Comparison of ENCODE assay signal across 17 mouse cellular contexts in genomic region chr4:107211465-107211864, GRCm38 (mm10). TPM values are rescaled to one million over a fixed set of nuclear protein-coding genes. Genes with fewer than 3 reads are reported as not detected.
A peak's percentile ranks its signal among the peaks of the same experiment; 100 is the strongest.
DNase-seq lines count a peak whose midpoint lies in the region; ATAC-seq and TF ChIP-seq lines count a peak whose summit lies in the region.
"Had no signal": no experiment of that assay in that cellular context is flagged by ENCODE, and none has a peak within 500 bp of the region (broad histone marks: within the 10 kb centered on the region; RNA-seq: fewer than 3 reads in every experiment).

No protein-coding gene starts in this region.

- no peaks in the 10 kb centered on the region for H3K4me1 ChIP-seq in lung, embryonic 14.5 days (ENCODE audit: insufficient read depth)
- no peaks in the 10 kb centered on the region for H3K4me1 ChIP-seq in hindbrain, postnatal 0 days (ENCODE audit: insufficient read depth, low read length)

- TF ChIP-seq CTCF in lung, embryonic 14.5 days (IDR thresholded peaks at IDR 0.05; ENCODE audit: low read depth) = no peak
- TF ChIP-seq CTCF in hindbrain, postnatal 0 days (IDR thresholded peaks at IDR 0.05; ENCODE audit: low read depth) = no peak

- peak; percentile 10 to 25 for DNase-seq in frontal cortex, adult 2 months (ENCODE audit: extremely low spot score in 1 of 2, low spot score in 1 of 2)
- DNase-seq in frontal cortex, postnatal 25 days (ENCODE audit: low spot score in 2 of 2) = no peak
- DNase-seq in brain, adult 2 months (ENCODE audit: low read depth, low spot score) = peak; percentile 64
- DNase-seq in lung, embryonic 14.5 days = peak; percentile 60
- peak; percentile 43 to 48 for DNase-seq in right cerebral cortex, adult 2 months (ENCODE audit: low spot score in 2 of 2)
- no peak for DNase-seq in hindbrain, postnatal 0 days (ENCODE audit: low spot score)
- DNase-seq: adrenal gland, adult 2 months; B cell, adult 2 months; thymus, postnatal 36 days had no signal

- no peak overlapping the region for H3K4me2 ChIP-seq in lung, embryonic 14.5 days
- H3K4me2 ChIP-seq in hindbrain, postnatal 0 days (ENCODE audit: low read depth, low read length) = no peak overlapping the region
- H3K4me2 ChIP-seq: heart, embryonic 12.5 days; intestine, embryonic 15.5 days had no signal

- no peaks in the 10 kb centered on the region for H3K27me3 ChIP-seq in lung, embryonic 14.5 days (ENCODE audit: insufficient read depth, low read length)
- H3K27me3 ChIP-seq in hindbrain, postnatal 0 days (ENCODE audit: insufficient read depth, low read length) = no peaks in the 10 kb centered on the region
- H3K27me3 ChIP-seq: intestine, embryonic 15.5 days had no signal

- no peaks in the 10 kb centered on the region for H3K9me3 ChIP-seq in lung, embryonic 14.5 days (ENCODE audit: low read depth, low read length)
- H3K9me3 ChIP-seq in hindbrain, postnatal 0 days (ENCODE audit: low read length) = no peaks in the 10 kb centered on the region
- H3K9me3 ChIP-seq: heart, embryonic 12.5 days; intestine, embryonic 15.5 days; limb, embryonic 10.5 days had no signal

- ATAC-seq in lung, embryonic 14.5 days (ENCODE audit: insufficient read depth) = no peak
- ATAC-seq in granulocyte monocyte progenitor cell, adult 5-6 weeks (replicated peaks; ENCODE audit: poor library complexity, severe bottlenecking) = no peak
- no peak for ATAC-seq in hindbrain, postnatal 0 days
- ATAC-seq: intestine, embryonic 15.5 days had no signal

- H3K27ac ChIP-seq in lung, embryonic 14.5 days (ENCODE audit: low read depth) = peak overlapping the region; percentile 56; the same call in 1 of the 2 replicates
- H3K27ac ChIP-seq in hindbrain, postnatal 0 days = no peak overlapping the region
- H3K27ac ChIP-seq: intestine, embryonic 15.5 days; limb, embryonic 10.5 days; liver, embryonic 14.5 days had no signal

- no peaks in the 10 kb centered on the region for H3K36me3 ChIP-seq in lung, embryonic 14.5 days (ENCODE audit: insufficient read depth)
- H3K36me3 ChIP-seq in hindbrain, postnatal 0 days (ENCODE audit: insufficient read depth, low read length) = peaks cover 4% of the 10 kb centered on the region; the same call in 1 of the 2 replicates
- H3K36me3 ChIP-seq: intestine, embryonic 15.5 days had no signal

- 58% methylated on average over 4 of the region's 4 CpGs for WGBS in lung, embryonic 14.5 days
- WGBS in hindbrain, postnatal 0 days = 68% methylated on average over 4 of the region's 4 CpGs

- H3K4me3 ChIP-seq in lung, embryonic 14.5 days (ENCODE audit: low read depth, low read length) = no peak overlapping the region
- H3K4me3 ChIP-seq in hindbrain, postnatal 0 days (ENCODE audit: low read length) = no peak overlapping the region
- H3K4me3 ChIP-seq: heart, embryonic 12.5 days; intestine, embryonic 15.5 days; limb, embryonic 10.5 days had no signal

- H3K9ac ChIP-seq in lung, embryonic 14.5 days = no peak overlapping the region
- no peak overlapping the region for H3K9ac ChIP-seq in hindbrain, postnatal 0 days (replicated peaks; ENCODE audit: low read length)
- H3K9ac ChIP-seq: heart, embryonic 12.5 days; intestine, embryonic 15.5 days; liver, embryonic 14.5 days had no signal

RNA-seq across cellular contexts. Expression of gene Ldlrad1, which starts 2.5 kb away (rescaled TPM):
- 0.10 TPM in 1 of 2 replicates, not detected in the other for polyA plus RNA-seq in frontal cortex, adult 2 months (2012; rRNA removed)
- not detected in 2 replicates for polyA plus RNA-seq in lung, embryonic 14.5 days (2014; fragmentation: Nextera tagmentation; extraction: Ambion mirVana)
- total RNA-seq in granulocyte monocyte progenitor cell, adult 5-6 weeks (2014; fragmentation: Nextera tagmentation) = not detected in 2 replicates
- total RNA-seq in granulocyte monocyte progenitor cell, adult 5-6 weeks (2017) = not detected in 2 replicates
- not detected in 2 replicates for total RNA-seq in hindbrain, postnatal 0 days (2014; rRNA removed)
- polyA plus RNA-seq in hindbrain, postnatal 0 days (2015; fragmentation: Nextera tagmentation; extraction: Ambion mirVana) = not detected in 2 replicates
- total RNA-seq: adrenal gland, adult 2 months; gastrocnemius, adult 8-10 months had no signal
- polyA plus RNA-seq: embryonic facial prominence, embryonic 11.5 days; heart, embryonic 12.5 days; hindbrain, embryonic 11.5 days; intestine, embryonic 15.5 days; limb, embryonic 10.5 days; liver, embryonic 14.5 days had no signal

RNA-seq across cellular contexts. Expression of gene Tceanc2, which starts 32.5 kb away (rescaled TPM):
- polyA plus RNA-seq in frontal cortex, adult 2 months (2012; rRNA removed) = 7.2 and 8.1 TPM in 2 replicates
- polyA plus RNA-seq in lung, embryonic 14.5 days (2014; fragmentation: Nextera tagmentation; extraction: Ambion mirVana) = 17.1 and 28.3 TPM in 2 replicates
- total RNA-seq in granulocyte monocyte progenitor cell, adult 5-6 weeks (2014; fragmentation: Nextera tagmentation) = 17.6 and 36.5 TPM in 2 replicates
- total RNA-seq in granulocyte monocyte progenitor cell, adult 5-6 weeks (2017) = 23.3 and 28.8 TPM in 2 replicates
- total RNA-seq in hindbrain, postnatal 0 days (2014; rRNA removed) = 5.4 and 8.0 TPM in 2 replicates
- polyA plus RNA-seq in hindbrain, postnatal 0 days (2015; fragmentation: Nextera tagmentation; extraction: Ambion mirVana) = 17.3 and 23.4 TPM in 2 replicates

RNA-seq across cellular contexts. Expression of gene Tmem59, which starts 33.3 kb away (rescaled TPM):
- 224 and 231 TPM in 2 replicates for polyA plus RNA-seq in frontal cortex, adult 2 months (2012; rRNA removed)
- 321 and 337 TPM in 2 replicates for polyA plus RNA-seq in lung, embryonic 14.5 days (2014; fragmentation: Nextera tagmentation; extraction: Ambion mirVana)
- 154 and 171 TPM in 2 replicates for total RNA-seq in granulocyte monocyte progenitor cell, adult 5-6 weeks (2014; fragmentation: Nextera tagmentation)
- 140 and 182 TPM in 2 replicates for total RNA-seq in granulocyte monocyte progenitor cell, adult 5-6 weeks (2017)
- total RNA-seq in hindbrain, postnatal 0 days (2014; rRNA removed) = 178 and 200 TPM in 2 replicates
- 393 and 422 TPM in 2 replicates for polyA plus RNA-seq in hindbrain, postnatal 0 days (2015; fragmentation: Nextera tagmentation; extraction: Ambion mirVana)

RNA-seq across cellular contexts. Expression of gene Lrrc42, which starts 41.9 kb away (rescaled TPM):
- polyA plus RNA-seq in frontal cortex, adult 2 months (2012; rRNA removed) = 20.6 and 21.8 TPM in 2 replicates
- polyA plus RNA-seq in lung, embryonic 14.5 days (2014; fragmentation: Nextera tagmentation; extraction: Ambion mirVana) = 69.0 and 75.2 TPM in 2 replicates
- total RNA-seq in granulocyte monocyte progenitor cell, adult 5-6 weeks (2014; fragmentation: Nextera tagmentation) = 20.4 and 21.8 TPM in 2 replicates
- 2.5 and 4.7 TPM in 2 replicates for total RNA-seq in granulocyte monocyte progenitor cell, adult 5-6 weeks (2017)
- 6.6 and 18.2 TPM in 2 replicates for total RNA-seq in hindbrain, postnatal 0 days (2014; rRNA removed)
- 33.5 and 42.2 TPM in 2 replicates for polyA plus RNA-seq in hindbrain, postnatal 0 days (2015; fragmentation: Nextera tagmentation; extraction: Ambion mirVana)

RNA-seq across cellular contexts. Expression of gene Hspb11, which starts 41.9 kb away (rescaled TPM):
- 18.2 and 19.0 TPM in 2 replicates for polyA plus RNA-seq in frontal cortex, adult 2 months (2012; rRNA removed)
- polyA plus RNA-seq in lung, embryonic 14.5 days (2014; fragmentation: Nextera tagmentation; extraction: Ambion mirVana) = 37.6 and 41.4 TPM in 2 replicates
- total RNA-seq in granulocyte monocyte progenitor cell, adult 5-6 weeks (2014; fragmentation: Nextera tagmentation) = 7.8 and 18.0 TPM in 2 replicates
- total RNA-seq in granulocyte monocyte progenitor cell, adult 5-6 weeks (2017) = 7.9 and 14.2 TPM in 2 replicates
- total RNA-seq in hindbrain, postnatal 0 days (2014; rRNA removed) = 7.5 and 12.2 TPM in 2 replicates
- 36.4 and 38.8 TPM in 2 replicates for polyA plus RNA-seq in hindbrain, postnatal 0 days (2015; fragmentation: Nextera tagmentation; extraction: Ambion mirVana)

Comparison
In these comparisons a context has a peak if more than half of its experiments do, and no peak if none do; other contexts are left out.
1. DNase-seq: peak in frontal cortex, adult 2 months (2 of 2), brain, adult 2 months (single experiment), lung, embryonic 14.5 days (single experiment) and right cerebral cortex, adult 2 months (2 of 2); none in frontal cortex, postnatal 25 days (0 of 2) and hindbrain, postnatal 0 days (single experiment).